Mouse (Mus musculus): ENCODE results near the gene Rasa3. TPM values are rescaled to one million over a fixed set of nuclear protein-coding genes. Genes with fewer than 3 reads are reported as not detected.

The Rasa3 gene
- polyA plus RNA-seq, 1 experiment from 2014 or later: 9.9 TPM

GRCm38 (mm10) chr8:13600716-13601115 is 76.7 kb downstream of the Rasa3 start:
- WGBS: 80% methylated on average over 10 of the region's 10 CpGs

GRCm38 (mm10) chr8:13600204-13600603 is 77.2 kb downstream of the Rasa3 start:
- no peak overlapping the region for H3K27ac ChIP-seq (ENCODE audit: low read depth, low read length)
- H3K9me3 ChIP-seq (ENCODE audit: control insufficient read depth): no peaks in the 10 kb centered on the region
- H3K36me3 ChIP-seq (ENCODE audit: control insufficient read depth, insufficient read depth): peaks cover 23% of the 10 kb centered on the region; the same call in 1 of the 2 replicates
- H3K27me3 ChIP-seq (replicated peaks; ENCODE audit: control insufficient read depth, insufficient read depth, low read length): no peaks in the 10 kb centered on the region
- WGBS: 63% methylated on average over 7 of the region's 7 CpGs
- H3K4me1 ChIP-seq (replicated peaks; ENCODE audit: control insufficient read depth, insufficient read depth, low read length): no peaks in the 10 kb centered on the region
- TF ChIP-seq CTCF (IDR thresholded peaks at IDR 0.05; ENCODE audit: low read depth): no peak
- H3K4me2 ChIP-seq (replicated peaks; ENCODE audit: low read depth): no peak overlapping the region
- H3K4me3 ChIP-seq (ENCODE audit: low read depth, low read length): no peak overlapping the region
- no peak overlapping the region for H3K9ac ChIP-seq (ENCODE audit: low read depth, low read length)
- ATAC-seq: no peak

More at GRCm38 (mm10) chr8:13600716-13601115, 76.7 kb downstream of the Rasa3 start:
- no peak overlapping the region for H3K9ac ChIP-seq (ENCODE audit: low read depth, low read length)
- no peak overlapping the region for H3K27ac ChIP-seq (ENCODE audit: low read depth, low read length)
- no peaks in the 10 kb centered on the region for H3K4me1 ChIP-seq (replicated peaks; ENCODE audit: control insufficient read depth, insufficient read depth, low read length)
- H3K4me2 ChIP-seq (replicated peaks; ENCODE audit: low read depth): no peak overlapping the region
- H3K36me3 ChIP-seq (ENCODE audit: control insufficient read depth, insufficient read depth): peaks cover 23% of the 10 kb centered on the region; the same call in 1 of the 2 replicates
- no peak for ATAC-seq
- TF ChIP-seq CTCF (IDR thresholded peaks at IDR 0.05; ENCODE audit: low read depth): no peak
- no peaks in the 10 kb centered on the region for H3K27me3 ChIP-seq (replicated peaks; ENCODE audit: control insufficient read depth, insufficient read depth, low read length)
- H3K9me3 ChIP-seq (ENCODE audit: control insufficient read depth): no peaks in the 10 kb centered on the region
- no peak overlapping the region for H3K4me3 ChIP-seq (ENCODE audit: low read depth, low read length)

GRCm38 (mm10) chr8:13597777-13598176 is 79.6 kb downstream of the Rasa3 start:
- 0 out of 2 replicates have a peak, but pooled peaks cover 7% of the 10 kb centered on the region for H3K4me1 ChIP-seq (replicated peaks; ENCODE audit: control insufficient read depth, insufficient read depth, low read length)
- H3K36me3 ChIP-seq (ENCODE audit: control insufficient read depth, insufficient read depth): peaks cover 9% of the 10 kb centered on the region; the same call in 1 of the 2 replicates
- H3K27ac ChIP-seq (ENCODE audit: low read depth, low read length): no peak overlapping the region
- H3K4me2 ChIP-seq (replicated peaks; ENCODE audit: low read depth): no peak overlapping the region
- H3K27me3 ChIP-seq (replicated peaks; ENCODE audit: control insufficient read depth, insufficient read depth, low read length): no peaks in the 10 kb centered on the region
- H3K9ac ChIP-seq (ENCODE audit: low read depth, low read length): no peak overlapping the region
- no peaks in the 10 kb centered on the region for H3K9me3 ChIP-seq (ENCODE audit: control insufficient read depth)
- H3K4me3 ChIP-seq (ENCODE audit: low read depth, low read length): no peak overlapping the region
- no peak for ATAC-seq
- no peak for TF ChIP-seq CTCF (IDR thresholded peaks at IDR 0.05; ENCODE audit: low read depth)
- WGBS: 83% methylated on average over 6 of the region's 6 CpGs

- Histone ChIP-seq H3K27me3 (replicated peaks; ENCODE audit: control insufficient read depth, insufficient read depth, low read length) (no peaks in the 10 kb centered on the region), H3K4me1 (replicated peaks; ENCODE audit: control insufficient read depth, insufficient read depth, low read length) (0 out of 2 replicates have a peak, but pooled peaks cover 7% of the 10 kb centered on the region), H3K27ac (ENCODE audit: low read depth, low read length) (no peak overlapping the region), H3K4me2 (replicated peaks; ENCODE audit: low read depth) (no peak overlapping the region), H3K9me3 (ENCODE audit: control insufficient read depth) (no peaks in the 10 kb centered on the region), H3K4me3 (ENCODE audit: low read depth, low read length) (no peak overlapping the region), H3K9ac (ENCODE audit: low read depth, low read length) (no peak overlapping the region), H3K36me3 (ENCODE audit: control insufficient read depth, insufficient read depth) (peaks cover 9% of the 10 kb centered on the region; the same call in 1 of the 2 replicates)
- TF ChIP-seq CTCF (IDR thresholded peaks at IDR 0.05; ENCODE audit: low read depth): peak; percentile 55
- no peak for ATAC-seq
- 90% methylated on average over 6 of the region's 6 CpGs for WGBS
These were observed 81.5 kb downstream of the Rasa3 start for GRCm38 (mm10) chr8:13595861-13596260.

GRCm38 (mm10) chr8:13594884-13595323 is 82.5 kb downstream of the Rasa3 start:
- Histone ChIP-seq H3K9ac (ENCODE audit: low read depth, low read length) (0 out of 2 replicates have a peak overlapping the region, but pooled peaks have one; percentile 11), H3K36me3 (ENCODE audit: control insufficient read depth, insufficient read depth) (peaks cover 12% of the 10 kb centered on the region; the same call in 1 of the 2 replicates), H3K4me2 (replicated peaks; ENCODE audit: low read depth) (no peak overlapping the region; the same call in 1 of the 2 replicates), H3K27me3 (replicated peaks; ENCODE audit: control insufficient read depth, insufficient read depth, low read length) (no peaks in the 10 kb centered on the region), H3K4me1 (replicated peaks; ENCODE audit: control insufficient read depth, insufficient read depth, low read length) (0 out of 2 replicates have a peak, but pooled peaks cover 7% of the 10 kb centered on the region), H3K9me3 (ENCODE audit: control insufficient read depth) (no peaks in the 10 kb centered on the region), H3K4me3 (ENCODE audit: low read depth, low read length) (no peak overlapping the region), H3K27ac (ENCODE audit: low read depth, low read length) (no peak overlapping the region)
- ATAC-seq: no peak; the same call in 1 of the 2 replicates
- 39% methylated on average over 11 of the region's 11 CpGs for WGBS
- TF ChIP-seq CTCF (IDR thresholded peaks at IDR 0.05; ENCODE audit: low read depth): no peak

GRCm38 (mm10) chr8:13593340-13593739 is 84.1 kb downstream of the Rasa3 start:
- TF ChIP-seq CTCF (IDR thresholded peaks at IDR 0.05; ENCODE audit: low read depth): 0 out of 2 replicates have a peak, but pooled peaks have one; percentile 19
- Histone ChIP-seq H3K27me3 (replicated peaks; ENCODE audit: control insufficient read depth, insufficient read depth, low read length) (no peaks in the 10 kb centered on the region), H3K4me2 (replicated peaks; ENCODE audit: low read depth) (no peak overlapping the region), H3K36me3 (ENCODE audit: control insufficient read depth, insufficient read depth) (peaks cover 15% of the 10 kb centered on the region; the same call in 1 of the 2 replicates), H3K27ac (ENCODE audit: low read depth, low read length) (no peak overlapping the region), H3K9me3 (ENCODE audit: control insufficient read depth) (no peaks in the 10 kb centered on the region), H3K9ac (ENCODE audit: low read depth, low read length) (no peak overlapping the region), H3K4me1 (replicated peaks; ENCODE audit: control insufficient read depth, insufficient read depth, low read length) (0 out of 2 replicates have a peak, but pooled peaks cover 7% of the 10 kb centered on the region), H3K4me3 (ENCODE audit: low read depth, low read length) (no peak overlapping the region)
- 51% methylated on average over 8 of the region's 8 CpGs for WGBS
- ATAC-seq: 0 out of 2 replicates have a peak, but pooled peaks have one; percentile 32
